Mouse (Mus musculus): Measurements from ENCODE around the gene Gm9972.

DNA sequence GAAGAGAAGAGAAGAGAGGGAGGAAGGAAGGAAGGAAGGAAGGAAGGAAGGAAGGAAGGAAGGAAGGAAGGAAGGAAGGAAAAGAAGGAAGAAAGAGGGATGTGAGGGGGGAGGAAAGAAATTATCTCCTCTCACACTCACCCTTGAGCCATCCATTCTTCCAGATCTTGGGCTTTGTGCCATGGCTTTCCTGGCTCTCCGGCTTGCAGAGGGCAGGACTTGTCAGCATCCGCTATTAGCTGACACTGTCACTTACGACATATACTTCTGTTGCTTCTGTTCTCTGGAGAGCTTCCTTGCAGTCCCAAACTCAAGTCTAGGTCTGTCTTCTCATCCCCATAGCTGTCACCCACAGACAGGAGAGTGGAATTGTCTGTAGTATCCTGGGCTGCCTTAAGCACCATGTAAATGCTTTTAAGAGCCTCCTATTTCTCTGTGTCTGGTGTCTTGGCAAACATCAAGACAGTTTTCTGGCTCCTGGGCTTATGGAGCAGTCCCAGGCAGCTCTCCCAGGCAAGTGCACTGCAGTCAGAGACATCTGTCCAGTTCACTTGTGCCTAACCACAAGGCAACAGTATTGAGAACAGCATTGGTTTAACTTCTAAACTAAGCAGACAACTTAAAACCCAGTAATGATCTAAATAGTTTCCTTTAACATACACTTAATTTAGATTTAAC lies 10.5 kb downstream of the Gm9972 start:
- no peak for TF ChIP-seq GATA1 (IDR thresholded peaks at IDR 0.05; ENCODE audit: low read length)
- no peak for TF ChIP-seq TAL1 (IDR thresholded peaks at IDR 0.05; ENCODE audit: low read length)
